Mouse (Mus musculus): ENCODE results near the gene Eif3m. TPM values are rescaled to one million over a fixed set of nuclear protein-coding genes. Genes with fewer than 3 reads are reported as not detected.

Eif3m gene
- total RNA-seq (2023), result 49.2 and 58.1 TPM in 2 replicates

GRCm38 (mm10) chr2:105016967-105017287, at the start of gene Eif3m:
Eif3m (minus strand) TSS chr2:105017080.

Other genes with a start within 250 kb of the Eif3m start
- 4.2 and 4.6 TPM in 2 replicates for gene Qser1, start 200.3 kb downstream of the Eif3m start, total RNA-seq (2023)
- 0.84 and 1.3 TPM in 2 replicates for gene Prrg4, start 167.2 kb downstream of the Eif3m start, total RNA-seq (2023)
- gene Ccdc73, start 149.3 kb downstream of the Eif3m start, total RNA-seq (2023), result 2.0 TPM in 1 of 2 replicates, not detected in the other
- gene Gm11060, start 74.9 kb upstream of the Eif3m start, total RNA-seq (2023), result not detected in 2 replicates
- not detected in 2 replicates for gene Wt1, start 109.4 kb upstream of the Eif3m start, total RNA-seq (2023)
- gene Them7, start 207.2 kb upstream of the Eif3m start, total RNA-seq (2023), result not detected in 2 replicates